Mouse (Mus musculus): ENCODE measurements around the gene Gm10024. TPM values are rescaled to one million over a fixed set of nuclear protein-coding genes. Genes with fewer than 3 reads are reported as not detected.

Gene Gm10024
- not detected for polyA plus RNA-seq (2017; shearing (Covaris generic))

GRCm38 (mm10) chr10:77711157-77711556 is at the start of gene Gm10024:
Gm10024 (plus strand) TSS chr10:77711457.

DNA sequence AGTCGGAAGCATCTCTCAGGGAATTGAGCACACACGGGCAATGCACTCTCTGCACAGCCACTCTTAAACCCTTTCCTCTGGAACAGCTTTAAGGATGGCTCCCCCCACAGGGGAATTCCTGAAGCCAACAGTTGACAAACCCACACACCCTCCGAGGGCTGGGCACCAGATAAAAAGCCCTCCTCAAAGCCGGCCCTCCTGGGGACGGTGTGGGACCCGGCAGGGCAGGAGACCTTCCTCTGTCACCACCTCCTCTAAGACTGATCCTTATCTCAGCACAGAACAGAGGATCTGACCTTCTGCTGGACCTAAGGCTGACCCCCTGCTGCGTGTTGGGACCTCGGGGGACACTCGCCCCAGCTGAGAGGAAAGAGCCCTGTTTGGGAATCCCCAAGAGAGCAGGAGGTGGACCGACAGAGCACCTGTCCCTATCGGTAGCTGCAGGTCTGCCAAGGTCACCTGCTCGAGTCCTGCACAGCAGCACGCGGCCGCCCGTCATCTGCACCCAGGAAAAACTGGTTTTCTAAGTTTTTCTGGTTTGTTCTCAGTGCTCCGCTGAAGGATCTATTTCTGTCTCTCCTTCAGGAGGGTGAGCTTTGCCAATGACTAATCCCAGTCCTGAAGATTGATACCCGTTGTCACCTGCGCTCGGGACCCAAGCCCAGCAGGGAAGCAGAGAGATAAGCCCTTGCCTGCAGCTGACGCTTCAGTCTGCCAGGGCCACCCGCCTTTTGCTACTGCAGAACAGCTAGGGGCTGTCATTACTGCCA is 25.2 kb upstream of the Gm10024 start, which contains the start of gene Tspear:
Gene Tspear, plus strand, starts transcription at position 675 of the 770 bp plus-strand sequence.

GRCm38 (mm10) chr10:77690356-77690807 is 20.9 kb upstream of the Gm10024 start, which contains the start of gene Gm19402:
Gm19402 (minus strand) TSS chr10:77690757.

DNA sequence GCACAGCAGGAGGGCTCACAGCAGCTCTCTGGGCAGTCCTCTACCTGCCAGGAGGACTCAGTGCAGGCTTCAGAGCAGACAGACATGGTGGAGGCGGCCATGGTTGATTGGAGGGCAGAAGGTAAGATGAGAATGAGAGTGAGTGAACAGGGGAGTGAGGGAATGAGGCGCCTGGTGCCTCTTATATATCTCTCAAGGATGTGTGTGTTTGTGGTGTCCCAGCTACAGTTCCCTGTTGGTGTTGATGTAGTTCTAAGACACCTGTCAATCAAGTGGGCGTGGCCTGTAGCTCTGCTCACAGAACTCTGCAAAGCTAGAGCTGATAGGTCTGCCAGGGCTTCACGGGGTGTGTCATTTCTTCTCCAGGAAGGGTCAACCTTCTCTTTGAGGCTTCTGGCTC is 14.1 kb upstream of the Gm10024 start, which contains the start of gene Gm9508:
Gene Gm9508, minus strand, starts transcription at position 101 of the 400 bp plus-strand sequence.

GRCm38 (mm10) chr10:77706326-77706725 is 4.9 kb upstream of the Gm10024 start, which contains the start of gene Gm10272:
Gm10272 (plus strand) TSS chr10:77706626.

DNA sequence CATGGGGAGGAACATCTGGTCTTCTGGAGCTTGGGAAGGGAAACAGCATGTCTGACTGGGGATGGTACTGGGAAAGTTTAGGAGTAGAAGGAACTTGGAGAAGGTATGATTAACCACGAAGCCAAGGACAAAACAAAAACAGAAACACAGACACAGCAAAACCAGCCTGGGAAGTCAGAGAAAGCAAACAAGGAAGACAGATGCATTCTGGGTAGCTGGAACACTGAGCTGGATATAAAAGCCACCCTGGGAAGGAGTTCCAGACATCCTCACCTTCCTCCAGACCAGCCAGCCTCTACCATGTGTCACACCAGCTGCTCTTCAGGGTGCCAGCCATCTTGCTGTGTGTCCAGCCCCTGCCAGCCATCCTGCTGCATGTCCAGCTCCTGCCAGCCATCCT is 4.2 kb downstream of the Gm10024 start, which contains the start of gene Gm10142:
Gene Gm10142, plus strand, starts transcription at position 301 of the 400 bp plus-strand sequence.

DNA sequence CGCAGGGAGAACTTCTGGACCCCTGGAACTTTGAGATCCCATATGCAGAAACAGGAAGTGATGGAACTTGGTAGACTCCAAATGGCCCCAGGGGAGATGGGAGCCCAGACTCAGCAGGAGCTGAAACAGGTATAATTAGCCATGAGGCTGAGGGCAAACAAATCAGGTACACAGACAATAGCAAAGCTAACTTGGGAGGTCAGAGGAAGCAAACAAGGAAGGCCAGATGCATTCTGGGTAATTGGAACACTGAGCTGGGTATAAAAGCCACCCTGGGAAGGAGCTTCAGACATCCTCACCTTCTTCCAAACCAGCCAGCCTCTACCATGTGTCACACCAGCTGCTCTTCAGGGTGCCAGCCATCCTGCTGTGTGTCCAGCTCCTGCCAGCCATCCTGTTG is 9.0 kb downstream of the Gm10024 start, which contains the start of gene Krtap12-1:
Gene Krtap12-1, plus strand, starts transcription at position 301 of the 400 bp plus-strand sequence.

GRCm38 (mm10) chr10:77726186-77726585 is 14.9 kb downstream of the Gm10024 start, which contains the start of gene Gm10100:
Gm10100 (plus strand) TSS chr10:77726486.

DNA sequence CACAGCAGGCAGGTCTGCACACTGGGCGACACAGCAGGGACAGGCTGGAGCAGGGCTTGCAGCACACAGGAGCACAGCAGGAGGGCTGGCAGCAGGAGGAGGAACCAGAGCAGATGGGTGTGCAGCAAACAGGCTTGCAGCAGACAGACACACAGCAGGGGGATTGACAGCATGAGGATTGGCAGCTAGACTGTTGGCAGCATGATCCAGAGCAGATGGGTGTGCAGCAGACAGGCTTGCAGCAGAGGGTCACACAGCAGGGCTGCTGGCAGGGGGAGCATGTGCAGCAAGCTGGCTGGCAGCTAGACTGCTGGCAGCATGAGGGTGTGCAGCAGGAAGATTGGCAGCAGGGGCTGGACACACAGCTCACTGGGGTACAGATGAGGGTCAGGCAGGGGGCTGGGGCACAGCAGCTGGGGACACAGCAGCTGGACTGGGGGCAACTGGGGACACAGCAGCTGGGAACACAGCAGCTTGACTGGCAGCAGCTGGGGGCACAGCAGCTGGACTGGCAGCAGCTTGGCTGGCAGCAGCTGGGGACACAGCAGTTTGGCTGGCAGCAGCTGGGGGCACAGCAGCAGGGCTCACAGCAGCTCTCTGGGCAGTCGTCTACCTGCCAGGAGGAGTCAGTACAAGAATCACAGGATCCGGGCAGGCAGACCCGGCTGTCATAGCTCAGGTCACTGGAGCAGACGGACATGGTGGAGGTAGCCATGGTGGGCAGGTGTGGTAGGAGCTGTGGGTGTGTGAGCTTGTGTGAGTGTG is 30.8 kb downstream of the Gm10024 start, which contains the start of gene Gm18596:
Gene Gm18596, minus strand, starts transcription at position 715 of the 765 bp plus-strand sequence.

GRCm38 (mm10) chr10:77751254-77751653 is 40.0 kb downstream of the Gm10024 start, which contains the start of gene Gm9736:
Gm9736 (minus strand) TSS chr10:77751354.

DNA sequence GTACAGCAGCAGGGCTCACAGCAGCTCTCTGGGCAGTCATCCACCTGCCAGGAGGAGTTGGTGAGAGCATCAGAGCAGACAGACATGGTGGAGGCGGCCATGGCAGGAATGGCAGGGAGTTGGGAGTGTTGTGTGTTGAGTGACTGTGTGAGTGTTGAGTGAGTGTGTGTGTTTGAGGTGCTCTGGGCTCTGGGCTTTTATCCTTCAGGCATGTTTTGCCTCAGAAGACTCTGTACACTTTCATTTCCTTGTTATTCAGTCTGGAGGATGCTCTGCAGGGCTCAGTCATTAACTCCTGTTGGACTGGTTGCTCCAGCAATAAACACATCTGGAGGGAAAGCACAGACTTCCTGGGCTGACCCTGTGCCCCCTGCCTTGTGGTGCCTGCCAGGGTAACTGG is 48.3 kb downstream of the Gm10024 start, which contains the start of gene Gm3233:
Gene Gm3233, minus strand, starts transcription at position 101 of the 400 bp plus-strand sequence.

Other genes with a start within 250 kb of the Gm10024 start
- gene Fam207a, start 195.7 kb upstream of the Gm10024 start, polyA plus RNA-seq (2017; shearing (Covaris generic)) = 44.5 TPM
- gene Itgb2, start 181.2 kb upstream of the Gm10024 start, polyA plus RNA-seq (2017; shearing (Covaris generic)) = 545 TPM
- 101 TPM for gene Pttg1ip, start 129.7 kb upstream of the Gm10024 start, polyA plus RNA-seq (2017; shearing (Covaris generic))
- 109 TPM for gene Sumo3, start 105.4 kb upstream of the Gm10024 start, polyA plus RNA-seq (2017; shearing (Covaris generic))
- not detected for gene Gm49325, start 105.3 kb upstream of the Gm10024 start, polyA plus RNA-seq (2017; shearing (Covaris generic))
- gene Ube2g2, start 89.2 kb upstream of the Gm10024 start, polyA plus RNA-seq (2017; shearing (Covaris generic)) = 48.5 TPM
- gene Tspear, start 24.9 kb upstream of the Gm10024 start, polyA plus RNA-seq (2017; shearing (Covaris generic)) = 0.26 TPM
- gene Gm19402, start 20.7 kb upstream of the Gm10024 start, polyA plus RNA-seq (2017; shearing (Covaris generic)) = not detected
- gene Gm9508, start 14.2 kb upstream of the Gm10024 start, polyA plus RNA-seq (2017; shearing (Covaris generic)) = not detected
- not detected for gene Gm10272, start 4.8 kb upstream of the Gm10024 start, polyA plus RNA-seq (2017; shearing (Covaris generic))
- gene Gm10142, start 4.3 kb downstream of the Gm10024 start, polyA plus RNA-seq (2017; shearing (Covaris generic)) = not detected
- gene Krtap12-1, start 9.1 kb downstream of the Gm10024 start, polyA plus RNA-seq (2017; shearing (Covaris generic)) = not detected
- gene Gm10100, start 15.0 kb downstream of the Gm10024 start, polyA plus RNA-seq (2017; shearing (Covaris generic)) = not detected
- gene Gm18596, start 31.2 kb downstream of the Gm10024 start, polyA plus RNA-seq (2017; shearing (Covaris generic)) = not detected
- gene Gm9736, start 39.9 kb downstream of the Gm10024 start, polyA plus RNA-seq (2017; shearing (Covaris generic)) = not detected
- gene Gm3233, start 48.2 kb downstream of the Gm10024 start, polyA plus RNA-seq (2017; shearing (Covaris generic)) = not detected
- not detected for gene Gm3238, start 59.9 kb downstream of the Gm10024 start, polyA plus RNA-seq (2017; shearing (Covaris generic))
- not detected for gene Gm7138, start 65.5 kb downstream of the Gm10024 start, polyA plus RNA-seq (2017; shearing (Covaris generic))
- gene Gm3250, start 71.1 kb downstream of the Gm10024 start, polyA plus RNA-seq (2017; shearing (Covaris generic)) = not detected
- gene Gm7137, start 76.7 kb downstream of the Gm10024 start, polyA plus RNA-seq (2017; shearing (Covaris generic)) = not detected
- gene Gm9639, start 83.6 kb downstream of the Gm10024 start, polyA plus RNA-seq (2017; shearing (Covaris generic)) = not detected
- gene Gm19668, start 87.7 kb downstream of the Gm10024 start, polyA plus RNA-seq (2017; shearing (Covaris generic)) = not detected
- not detected for gene Gm9507, start 100.4 kb downstream of the Gm10024 start, polyA plus RNA-seq (2017; shearing (Covaris generic))
- gene Gm2696, start 103.2 kb downstream of the Gm10024 start, polyA plus RNA-seq (2017; shearing (Covaris generic)) = not detected
- gene Krtap10-4, start 115.6 kb downstream of the Gm10024 start, polyA plus RNA-seq (2017; shearing (Covaris generic)) = not detected
- not detected for gene Krtap10-10, start 124.5 kb downstream of the Gm10024 start, polyA plus RNA-seq (2017; shearing (Covaris generic))
- not detected for gene Gm36176, start 135.3 kb downstream of the Gm10024 start, polyA plus RNA-seq (2017; shearing (Covaris generic))
- not detected for gene Gm10318, start 141.4 kb downstream of the Gm10024 start, polyA plus RNA-seq (2017; shearing (Covaris generic))
- gene Gm3285, start 150.5 kb downstream of the Gm10024 start, polyA plus RNA-seq (2017; shearing (Covaris generic)) = not detected
- 0.11 TPM for gene Lrrc3, start 191.1 kb downstream of the Gm10024 start, polyA plus RNA-seq (2017; shearing (Covaris generic))